Mouse (Mus musculus) heart, postnatal 0 days (tissue): Measurements from ENCODE around the gene Smtnl2. TPM values are rescaled to one million over a fixed set of nuclear protein-coding genes. Genes with fewer than 3 reads are reported as not detected.

Source experiments
- ATAC-seq: fragments of 200-750 bp; cut with Nextera tagmentation; 2 replicates; pipeline ENCODE4 v1.8.0; 2017; ENCODE audit warnings: low read depth, moderate number of reproducible peaks, moderate library complexity; ENCODE audit not compliant: insufficient read depth
- DNase-seq: peaks from one replicate; pipeline ENCODE4 v3.0.0-alpha.2; 2016; ENCODE audit warnings: low spot score
- H3K27ac ChIP-seq: fragments of 300-500 bp; sonication (generic); 2 replicates; pipeline ENCODE4 v1.5.1; 2014; ENCODE audit warnings: low read depth, mild to moderate bottlenecking
- H3K27me3 ChIP-seq: fragments of 300-500 bp; sonication (generic); 2 replicates; pipeline ENCODE4 v1.6.1; 2014; ENCODE audit warnings: low read length, mixed read lengths; ENCODE audit not compliant: control insufficient read depth, insufficient read depth
- H3K36me3 ChIP-seq: fragments of 300-500 bp; sonication (generic); replicated peaks from 2 replicates; pipeline ENCODE4 v1.6.1; 2014; ENCODE audit warnings: low read length, mixed read lengths; ENCODE audit not compliant: control insufficient read depth, insufficient read depth
- H3K4me1 ChIP-seq: fragments of 300-500 bp; sonication (generic); 2 replicates; pipeline ENCODE4 v1.6.1; 2014; ENCODE audit warnings: antibody characterized with exemption; ENCODE audit not compliant: control insufficient read depth, insufficient read depth
- H3K4me2 ChIP-seq: fragments of 300-500 bp; sonication (generic); 2 replicates; pipeline ENCODE4 v1.6.1; 2014; ENCODE audit warnings: low read depth, mild to moderate bottlenecking, low read length, moderate library complexity
- H3K4me3 ChIP-seq: fragments of 300-500 bp; sonication (generic); 2 replicates; pipeline ENCODE4 v1.5.1; 2014; ENCODE audit warnings: low read depth, low read length
- H3K9ac ChIP-seq: fragments of 300-500 bp; sonication (generic); replicated peaks from 2 replicates; pipeline ENCODE4 v1.6.1; 2014; ENCODE audit warnings: low read depth, low read length, mixed read lengths
- H3K9me3 ChIP-seq: fragments of 300-500 bp; sonication (generic); replicated peaks from 2 replicates; pipeline ENCODE4 v1.6.1; 2016; ENCODE audit warnings: low read length; ENCODE audit not compliant: control insufficient read depth
- CTCF ChIP-seq: IDR thresholded peaks from 2 replicates; pipeline ENCODE4 v1.5.1; 2016; ENCODE audit warnings: antibody characterized with exemption, control low read depth, low read depth
- EP300 ChIP-seq: IDR thresholded peaks from 2 replicates; pipeline ENCODE4 v1.6.1; 2016; ENCODE audit warnings: antibody characterized with exemption, low read depth
- WGBS: fragments of 180-500 bp; shearing (Covaris S2); extraction: QIAGEN DNeasy Blood & Tissue Kit; methylation state at CpG from one replicate; pipeline ENCODE4 v1.1.7; 2014; 5-methylcytosine and 5-hydroxymethylcytosine counted together
- polyA plus RNA-seq: library from polyadenylated mRNA; unstranded; fragments of >200 nt; fragmentation: Nextera tagmentation; extraction: Ambion mirVana; gene quantifications from 2 replicates; pipeline ENCODE4 v1.2.1, GENCODE M21; 2015
- total RNA-seq: library from RNA; depleted of rRNA; stranded (reverse); fragments of >200 nt; gene quantifications from 2 replicates; pipeline ENCODE4 v1.2.3, GENCODE M21; 2014; ENCODE audit warnings: low replicate concordance

The Smtnl2 gene
- total and polyA plus RNA-seq, 2 experiments from 2014 or later: 72.9 to 88.5 TPM

GRCm38 (mm10) chr11:72408451-72409170, 2.9 kb downstream of the Smtnl2 start:
- Histone ChIP-seq H3K9ac (0 out of 2 replicates have a peak overlapping the region, but pooled peaks have one; percentile 0), H3K9me3 (no peaks in the 10 kb centered on the region), H3K4me3 (peak overlapping the region; percentile 82), H3K4me1 (peaks cover 58% of the 10 kb centered on the region), H3K36me3 (no peaks in the 10 kb centered on the region), H3K4me2 (peak overlapping the region; percentile 92), H3K27ac (peak overlapping the region; percentile 88), H3K27me3 (no peaks in the 10 kb centered on the region)
- WGBS: 39% methylated on average over 9 of the region's 9 CpGs
- TF ChIP-seq EP300: no peak
- TF ChIP-seq CTCF: no peak
- no peak for ATAC-seq
- no peak for DNase-seq

- peak; percentile 77 for ATAC-seq
- peaks cover 56% of the 10 kb centered on the region for H3K4me1 ChIP-seq
Observed at GRCm38 (mm10) chr11:72407574-72407973, 3.9 kb downstream of the Smtnl2 start.

DNA sequence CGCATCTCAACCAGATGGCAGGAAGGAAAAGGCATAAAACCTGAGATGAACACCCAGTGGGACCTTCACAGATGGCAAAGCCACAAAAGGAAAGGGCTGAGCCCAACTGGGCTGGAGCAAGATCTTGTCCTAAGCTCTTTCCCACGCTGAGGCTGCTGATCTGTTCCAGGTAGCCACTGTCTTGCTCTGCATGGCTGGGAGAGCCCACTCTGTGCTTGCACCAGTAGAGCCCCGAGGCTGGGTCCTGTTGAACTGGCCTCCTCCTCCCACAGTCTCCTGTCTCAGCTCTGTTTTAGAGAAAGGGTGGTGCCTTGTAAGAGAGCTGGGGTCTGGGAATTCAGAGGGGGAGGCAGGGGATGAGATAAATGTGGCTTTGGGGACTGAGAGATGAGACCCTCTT, 4.4 kb downstream of the Smtnl2 start:
- Histone ChIP-seq H3K4me1 (peaks cover 57% of the 10 kb centered on the region), H3K4me3 (peak overlapping the region; percentile 6; the same call in 1 of the 2 replicates), H3K27ac (peak overlapping the region; percentile 88), H3K27me3 (no peaks in the 10 kb centered on the region), H3K9ac (peak overlapping the region; percentile 34; the same call in 1 of the 2 replicates), H3K9me3 (no peaks in the 10 kb centered on the region), H3K36me3 (0 out of 2 replicates have a peak, but pooled peaks cover 14% of the 10 kb centered on the region), H3K4me2 (peak overlapping the region; percentile 92)
- no peak for ATAC-seq
- DNase-seq: no peak
- TF ChIP-seq CTCF (no peak), EP300 (no peak)
- 21% methylated on average over 3 of the region's 3 CpGs for WGBS

More at GRCm38 (mm10) chr11:72407574-72407973, 3.9 kb downstream of the Smtnl2 start:
- H3K27me3 ChIP-seq: no peaks in the 10 kb centered on the region
- H3K9ac ChIP-seq: peak overlapping the region; percentile 34; the same call in 1 of the 2 replicates
- H3K4me2 ChIP-seq: peak overlapping the region; percentile 92
- peak; percentile 95 for DNase-seq
- no peaks in the 10 kb centered on the region for H3K9me3 ChIP-seq
- peak overlapping the region; percentile 88 for H3K27ac ChIP-seq
- H3K36me3 ChIP-seq: 0 out of 2 replicates have a peak, but pooled peaks cover 10% of the 10 kb centered on the region
- H3K4me3 ChIP-seq: 0 out of 2 replicates have a peak overlapping the region, but pooled peaks have one; percentile 82
- 3% methylated on average over 7 of the region's 7 CpGs for WGBS
- TF ChIP-seq CTCF (no peak), EP300 (peak; percentile 90)

GRCm38 (mm10) chr11:72406079-72406675, 5.3 kb downstream of the Smtnl2 start:
- Histone ChIP-seq H3K27me3 (no peaks in the 10 kb centered on the region), H3K4me3 (no peak overlapping the region), H3K4me2 (peak overlapping the region; percentile 92), H3K4me1 (peaks cover 54% of the 10 kb centered on the region), H3K36me3 (peaks cover 16% of the 10 kb centered on the region), H3K9me3 (no peaks in the 10 kb centered on the region), H3K9ac (no peak overlapping the region), H3K27ac (peak overlapping the region; percentile 88)
- 40% methylated on average over 8 of the region's 8 CpGs for WGBS
- no peak for DNase-seq
- TF ChIP-seq EP300 (no peak), CTCF (no peak)
- no peak for ATAC-seq

DNA sequence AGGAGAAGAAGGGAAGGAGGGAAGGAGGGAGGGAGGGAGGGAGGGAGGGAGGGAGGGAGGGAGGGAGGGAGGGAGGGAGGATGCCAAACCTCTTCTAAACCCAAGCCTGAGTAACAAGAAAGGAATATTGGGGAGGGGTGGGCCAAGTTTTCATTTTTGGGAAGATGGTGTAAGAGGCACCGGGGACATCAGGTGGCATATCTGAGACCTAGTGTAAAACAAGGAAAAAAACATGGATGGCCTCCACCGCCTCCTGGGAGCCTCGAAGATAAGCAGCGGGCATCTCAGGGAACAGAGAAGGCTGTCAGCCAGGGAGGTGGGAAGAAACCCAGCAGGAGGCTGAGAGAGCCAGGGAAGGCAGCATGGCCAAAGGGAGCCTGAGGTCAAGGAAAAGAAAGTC, 6.0 kb downstream of the Smtnl2 start:
- Histone ChIP-seq H3K9me3 (no peaks in the 10 kb centered on the region), H3K9ac (no peak overlapping the region), H3K27ac (peak overlapping the region; percentile 2; the same call in 1 of the 2 replicates), H3K4me3 (no peak overlapping the region), H3K27me3 (no peaks in the 10 kb centered on the region), H3K4me1 (peaks cover 54% of the 10 kb centered on the region), H3K4me2 (no peak overlapping the region), H3K36me3 (peaks cover 22% of the 10 kb centered on the region)
- 41% methylated on average over 4 of the region's 4 CpGs for WGBS
- no peak for TF ChIP-seq CTCF
- no peak for TF ChIP-seq EP300
- DNase-seq (no peak), ATAC-seq (no peak)
